Mouse (Mus musculus) kidney, postnatal 14 days (tissue): ENCODE data around the gene Gne.

Experiments
- DNase-seq: peaks from one replicate; pipeline ENCODE4 v3.0.0; 2022; ENCODE audit warnings: mixed read lengths

The Gne gene

DNA sequence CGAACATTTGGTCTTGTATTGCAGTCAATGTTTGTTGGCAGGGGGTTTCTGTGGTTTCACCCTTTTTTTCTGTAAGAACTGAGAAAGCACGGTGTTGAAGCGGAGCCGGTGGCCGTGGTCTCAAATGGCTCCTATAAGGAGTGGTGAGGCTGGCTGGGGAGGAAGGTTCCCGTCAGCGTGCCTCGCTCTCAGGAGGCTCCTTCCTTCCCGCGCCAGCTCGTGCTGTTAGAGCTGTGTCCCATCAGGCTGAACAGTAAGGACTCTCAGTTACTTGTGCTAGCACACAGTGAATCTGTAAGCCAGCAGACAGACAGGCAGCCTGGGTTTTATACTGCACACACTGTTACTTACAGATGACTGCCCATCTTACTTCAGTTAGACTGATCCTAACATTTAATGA lies 61.2 kb downstream of the Gne start:
- DNase-seq, result no peak

- no peak for DNase-seq
Observed at GRCm38 (mm10) chr4:44022323-44022722, 61.7 kb downstream of the Gne start.

DNA sequence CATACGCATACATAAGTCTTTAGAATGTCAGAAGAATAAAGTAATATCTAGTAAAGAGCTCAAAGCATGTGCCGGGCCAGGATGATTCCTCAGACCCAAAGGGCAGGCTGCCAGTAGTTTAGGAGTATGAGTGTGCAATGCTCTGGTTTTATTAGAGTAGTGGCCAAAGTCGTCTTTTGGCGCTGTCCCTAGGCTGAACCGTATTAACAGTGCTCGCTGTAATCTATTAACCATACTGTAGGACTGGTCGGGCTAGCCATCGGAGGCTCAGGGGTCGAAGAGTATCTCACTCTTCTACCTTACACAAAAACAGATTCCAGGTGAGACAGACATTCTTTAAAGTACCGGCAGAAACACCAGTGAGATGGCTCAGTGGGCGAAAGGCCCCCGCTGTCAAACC lies 67.2 kb downstream of the Gne start:
- DNase-seq, result peak; percentile 65

GRCm38 (mm10) chr4:44016071-44016470 lies 67.9 kb downstream of the Gne start:
- DNase-seq, result no peak

GRCm38 (mm10) chr4:44013391-44014070 lies 70.4 kb downstream of the Gne start:
- DNase-seq, result no peak

- peak; percentile 95 for DNase-seq
Observed at GRCm38 (mm10) chr4:44012376-44013367, 71.3 kb downstream of the Gne start.

DNA sequence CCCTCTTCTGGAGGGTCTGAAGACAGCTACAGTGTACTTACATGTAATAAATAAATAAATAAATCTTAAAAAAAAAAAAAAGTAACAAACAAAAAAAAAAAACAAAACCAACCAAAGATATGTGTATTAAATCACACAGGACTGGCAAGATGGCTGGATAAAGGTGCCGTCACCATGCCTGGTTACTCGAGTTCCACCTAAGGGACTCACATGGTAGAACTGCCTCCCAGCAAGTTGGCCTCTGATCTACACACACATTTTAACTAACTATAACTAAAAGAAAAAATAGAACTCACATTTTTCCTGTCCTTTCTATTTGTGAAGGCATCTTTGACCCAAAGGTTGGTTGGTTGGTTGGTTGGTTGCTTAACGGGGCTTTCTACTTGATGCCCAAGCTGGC lies 72.2 kb downstream of the Gne start:
- DNase-seq, result no peak

- no peak for DNase-seq
Observed at GRCm38 (mm10) chr4:44010893-44011292, 73.1 kb downstream of the Gne start.

- DNase-seq, result no peak
Observed at GRCm38 (mm10) chr4:44010176-44010575, 73.8 kb downstream of the Gne start.

- no peak for DNase-seq
Observed at GRCm38 (mm10) chr4:44004623-44005409, 79.2 kb downstream of the Gne start.

- DNase-seq, result no peak
Observed at GRCm38 (mm10) chr4:44004126-44004525, 79.9 kb downstream of the Gne start, which contains the start of gene Clta. Gene Clta, plus strand, starts transcription at chr4:44004452.

- DNase-seq, result no peak
Observed at GRCm38 (mm10) chr4:44003622-44004021, 80.4 kb downstream of the Gne start.

DNA sequence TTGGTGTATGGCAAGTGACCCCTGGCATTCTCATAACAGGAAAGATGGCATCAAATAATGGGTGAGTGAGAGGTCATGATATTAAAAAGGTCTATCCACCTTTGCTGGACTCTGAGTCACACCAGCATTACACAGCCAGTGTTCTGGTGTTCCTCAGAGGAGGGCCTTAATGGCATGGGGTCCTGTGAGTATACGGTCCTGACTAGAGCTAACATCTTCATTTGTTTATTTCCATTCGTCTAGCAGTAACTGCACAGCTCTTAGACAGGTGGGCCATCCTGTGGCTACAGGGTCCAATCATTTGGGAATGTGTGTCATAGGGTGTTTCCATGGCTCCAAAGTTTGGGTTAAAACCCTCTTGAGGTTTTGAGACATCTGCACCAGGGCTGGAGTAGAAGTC lies 89.6 kb downstream of the Gne start:
- DNase-seq, result no peak

- DNase-seq, result no peak
Observed at GRCm38 (mm10) chr4:43993072-43993471, 90.9 kb downstream of the Gne start.

DNA sequence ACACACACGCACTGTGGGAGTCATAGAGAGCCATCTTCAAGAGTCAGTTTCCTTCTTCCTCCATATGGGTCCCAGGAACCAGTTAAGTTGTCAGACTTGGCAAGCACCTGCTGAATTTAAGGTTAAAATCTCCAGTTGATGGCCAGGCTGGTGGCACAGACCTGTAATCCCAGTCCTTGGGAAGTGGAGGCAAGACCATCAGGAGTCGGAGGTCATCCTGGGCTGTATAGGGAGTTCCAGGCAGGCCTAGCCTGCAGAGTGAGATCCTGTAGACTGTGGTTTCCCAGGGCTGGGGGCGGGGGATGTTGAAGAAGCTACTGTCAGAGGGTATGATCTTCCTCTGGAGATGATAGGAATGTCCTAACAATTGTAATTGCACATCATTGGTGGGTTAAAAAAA lies 95.0 kb downstream of the Gne start:
- DNase-seq, result no peak

GRCm38 (mm10) chr4:43984326-43984725 lies 99.7 kb downstream of the Gne start:
- no peak for DNase-seq
